Mouse (Mus musculus) liver, embryonic 14.5 days (tissue): ENCODE data around the gene Tpm1.

Experiments used
- CTCF ChIP-seq: IDR thresholded peaks from 2 replicates; pipeline ENCODE4 v1.5.1; 2016; ENCODE audit warnings: antibody characterized with exemption, low read depth, control low read depth
- EP300 ChIP-seq: IDR thresholded peaks from 2 replicates; pipeline ENCODE4 v1.6.1; 2016; ENCODE audit warnings: antibody characterized with exemption, low read depth

- TF ChIP-seq EP300 (no peak), CTCF (no peak)
Observed at GRCm38 (mm10) chr9:66999698-67000097, 49.5 kb downstream of the Tpm1 start.
